Mouse (Mus musculus) T-cell, adult 2 months (primary cell): ENCODE measurements around the gene Mecom.
"Not testable (repeated sequence)": the region's sequence is repeated elsewhere in the genome, so short reads cannot be mapped to it uniquely, and the experiment has no call there.

Source experiments
- DNase-seq: peaks from one replicate; pipeline ENCODE4 v3.0.0; 2022; ENCODE audit warnings: low spot score

The Mecom gene

GRCm38 (mm10) chr3:30445247-30445969 lies 102.4 kb downstream of the Mecom start:
- no peak for DNase-seq

- no peak for DNase-seq
Observed at GRCm38 (mm10) chr3:30441646-30442045, 106.2 kb downstream of the Mecom start.

GRCm38 (mm10) chr3:30438007-30438406 lies 109.8 kb downstream of the Mecom start:
- DNase-seq, result no peak

GRCm38 (mm10) chr3:30436561-30436960 lies 111.2 kb downstream of the Mecom start:
- DNase-seq, result no peak

GRCm38 (mm10) chr3:30436131-30436530 lies 111.7 kb downstream of the Mecom start:
- DNase-seq, result no peak

GRCm38 (mm10) chr3:30428877-30429276 lies 118.9 kb downstream of the Mecom start:
- DNase-seq, result no peak

GRCm38 (mm10) chr3:30424036-30424435 lies 123.8 kb downstream of the Mecom start:
- no peak for DNase-seq

GRCm38 (mm10) chr3:30421948-30422347 lies 125.9 kb downstream of the Mecom start:
- DNase-seq, result not testable (repeated sequence)

GRCm38 (mm10) chr3:30420899-30421298 lies 126.9 kb downstream of the Mecom start:
- DNase-seq, result no peak

- no peak for DNase-seq
Observed at GRCm38 (mm10) chr3:30414173-30414572, 133.6 kb downstream of the Mecom start.

GRCm38 (mm10) chr3:30410778-30411177 lies 137.0 kb downstream of the Mecom start:
- no peak for DNase-seq

GRCm38 (mm10) chr3:30404821-30405220 lies 143.0 kb downstream of the Mecom start:
- no peak for DNase-seq

GRCm38 (mm10) chr3:30398911-30399310 lies 148.9 kb downstream of the Mecom start:
- DNase-seq, result no peak

- no peak for DNase-seq
Observed at GRCm38 (mm10) chr3:30394911-30395310, 152.9 kb downstream of the Mecom start.

GRCm38 (mm10) chr3:30392662-30393061 lies 155.1 kb downstream of the Mecom start:
- no peak for DNase-seq

- DNase-seq, result no peak
Observed at GRCm38 (mm10) chr3:30392218-30392617, 155.6 kb downstream of the Mecom start.

- no peak for DNase-seq
Observed at GRCm38 (mm10) chr3:30390346-30390745, 157.5 kb downstream of the Mecom start.

GRCm38 (mm10) chr3:30380273-30380672 lies 167.5 kb downstream of the Mecom start:
- DNase-seq, result no peak

- DNase-seq, result no peak
Observed at GRCm38 (mm10) chr3:30379301-30379700, 168.5 kb downstream of the Mecom start.

- DNase-seq, result no peak
Observed at GRCm38 (mm10) chr3:30371472-30371871, 176.3 kb downstream of the Mecom start.

- DNase-seq, result no peak
Observed at GRCm38 (mm10) chr3:30370860-30371455, 176.8 kb downstream of the Mecom start.

GRCm38 (mm10) chr3:30366621-30367020 lies 181.2 kb downstream of the Mecom start:
- no peak for DNase-seq

GRCm38 (mm10) chr3:30361190-30361589 lies 186.6 kb downstream of the Mecom start:
- no peak for DNase-seq
